Mouse (Mus musculus) intestine, embryonic 16.5 days (tissue): ENCODE data around the gene Cnep1r1. TPM values are rescaled to one million over a fixed set of nuclear protein-coding genes. Genes with fewer than 3 reads are reported as not detected.

ENCODE experiments used
- ATAC-seq: fragments of 200-750 bp; cut with Nextera tagmentation; 2 replicates; pipeline ENCODE4 v1.8.0; 2017; ENCODE audit warnings: moderate TSS enrichment, moderate library complexity
- H3K27ac ChIP-seq: fragments of 300-500 bp; sonication (generic); 2 replicates; pipeline ENCODE4 v1.5.1; 2014; ENCODE audit warnings: mild to moderate bottlenecking, low read length
- H3K27me3 ChIP-seq: fragments of 300-500 bp; sonication (generic); replicated peaks from 2 replicates; pipeline ENCODE4 v1.6.1; 2014; ENCODE audit warnings: low read length, control low read depth, mixed read lengths; ENCODE audit not compliant: control insufficient read depth, insufficient read depth
- H3K36me3 ChIP-seq: fragments of 300-500 bp; sonication (generic); 2 replicates; pipeline ENCODE4 v1.6.1; 2014; ENCODE audit warnings: low read length, control low read depth; ENCODE audit not compliant: control insufficient read depth, insufficient read depth
- H3K4me1 ChIP-seq: fragments of 300-500 bp; sonication (generic); 2 replicates; pipeline ENCODE4 v1.6.1; 2014; ENCODE audit warnings: low read length, control low read depth, mixed read lengths; ENCODE audit not compliant: control insufficient read depth, insufficient read depth
- H3K4me2 ChIP-seq: fragments of 300-500 bp; sonication (generic); 2 replicates; pipeline ENCODE4 v1.6.1; 2014; ENCODE audit warnings: low read depth, low read length, control low read depth
- H3K4me3 ChIP-seq: fragments of 300-500 bp; sonication (generic); 2 replicates; pipeline ENCODE4 v1.5.1; 2014; ENCODE audit warnings: mild to moderate bottlenecking, low read length
- H3K9ac ChIP-seq: fragments of 300-500 bp; sonication (generic); 2 replicates; pipeline ENCODE4 v1.6.1; 2014; ENCODE audit warnings: low read depth, low read length
- H3K9me3 ChIP-seq: fragments of 300-500 bp; sonication (generic); 2 replicates; pipeline ENCODE4 v1.6.1; 2016; ENCODE audit warnings: low read length, control low read depth; ENCODE audit not compliant: control insufficient read depth
- WGBS: fragments of 180-500 bp; shearing (Covaris S2); extraction: QIAGEN DNeasy Blood & Tissue Kit; methylation state at CpG from one replicate; pipeline ENCODE4 v1.1.7; 2014; 5-methylcytosine and 5-hydroxymethylcytosine counted together
- polyA plus RNA-seq: library from polyadenylated mRNA; unstranded; fragments of >200 nt; fragmentation: Nextera tagmentation; extraction: Ambion mirVana; gene quantifications from 2 replicates; pipeline ENCODE4 v1.2.1, GENCODE M21; 2015

The Cnep1r1 gene
- polyA plus RNA-seq = 35.6 and 35.8 TPM in 2 replicates

DNA sequence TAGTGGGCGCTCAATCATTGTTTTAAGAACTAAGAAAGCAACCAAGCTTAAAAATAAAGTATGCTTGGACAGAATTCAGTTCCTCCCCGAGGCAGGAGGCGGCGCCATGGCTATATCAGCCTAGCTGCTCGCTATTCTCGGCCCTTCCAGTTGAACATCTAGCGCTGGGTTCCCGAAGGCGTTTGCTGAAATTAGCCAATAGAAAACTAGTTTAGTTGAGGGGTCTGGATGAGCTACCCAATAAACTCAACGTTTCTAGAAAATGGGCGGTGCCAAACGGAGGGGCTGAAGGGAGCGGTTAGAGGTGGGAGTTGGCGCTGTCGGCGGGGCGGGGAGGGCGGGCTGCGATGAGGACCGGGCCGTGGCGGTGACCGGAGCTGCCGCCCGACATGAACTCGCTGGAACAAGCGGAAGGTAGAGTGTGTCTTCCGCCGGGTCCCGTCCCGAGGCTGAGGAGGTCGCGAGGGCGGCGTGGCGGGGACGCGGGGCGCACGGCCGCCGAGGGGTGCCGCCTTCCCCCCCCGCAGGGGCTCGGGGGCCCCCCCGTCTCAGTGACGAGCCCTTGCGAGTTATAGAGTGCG lies at the start of gene Cnep1r1:
TSS of gene Cnep1r1 (plus strand) at position 314 of the 581 bp plus-strand sequence.
- no peaks in the 10 kb centered on the region for H3K27me3 ChIP-seq
- H3K4me1 ChIP-seq = peaks cover 2% of the 10 kb centered on the region; the same call in 1 of the 2 replicates
- peak within 1 kb of the TSS; percentile 88 for H3K27ac ChIP-seq
- WGBS = under 1% methylated on average over 49 of the region's 49 CpGs
- no peaks in the 10 kb centered on the region for H3K9me3 ChIP-seq
- peak within 1 kb of the TSS; percentile 98 for H3K4me3 ChIP-seq
- H3K36me3 ChIP-seq = peaks cover 8% of the 10 kb centered on the region; the same call in 1 of the 2 replicates
- peak within 1 kb of the TSS; percentile 55 for H3K4me2 ChIP-seq
- ATAC-seq = peak; percentile 97
- peak within 1 kb of the TSS; percentile 92 for H3K9ac ChIP-seq

DNA sequence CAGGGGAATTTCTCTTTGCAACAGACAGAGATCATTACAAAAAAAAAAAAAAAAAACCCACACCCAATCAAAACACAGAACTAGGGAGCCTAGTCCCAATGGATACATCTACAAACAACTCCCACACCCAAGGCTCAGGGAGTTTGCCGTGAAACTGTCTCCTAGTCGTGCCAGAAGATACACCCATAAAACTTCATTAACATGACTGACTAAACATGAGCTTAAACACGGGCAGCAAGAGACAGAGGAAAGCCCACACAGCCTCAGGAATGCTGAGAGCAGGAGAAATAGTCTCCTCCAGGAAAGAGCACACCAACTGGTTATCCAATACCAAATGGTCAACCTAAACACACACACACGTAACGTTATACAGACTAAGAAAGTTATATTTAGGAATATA lies 36.4 kb upstream of the Cnep1r1 start:
- no peaks in the 10 kb centered on the region for H3K9me3 ChIP-seq
- no peaks in the 10 kb centered on the region for H3K36me3 ChIP-seq
- H3K4me2 ChIP-seq = no peak overlapping the region
- no peak overlapping the region for H3K27ac ChIP-seq
- H3K9ac ChIP-seq = no peak overlapping the region
- ATAC-seq = no peak
- H3K27me3 ChIP-seq = no peaks in the 10 kb centered on the region
- no peaks in the 10 kb centered on the region for H3K4me1 ChIP-seq
- 58% methylated on average over 5 of the region's 5 CpGs for WGBS
- H3K4me3 ChIP-seq = no peak overlapping the region

DNA sequence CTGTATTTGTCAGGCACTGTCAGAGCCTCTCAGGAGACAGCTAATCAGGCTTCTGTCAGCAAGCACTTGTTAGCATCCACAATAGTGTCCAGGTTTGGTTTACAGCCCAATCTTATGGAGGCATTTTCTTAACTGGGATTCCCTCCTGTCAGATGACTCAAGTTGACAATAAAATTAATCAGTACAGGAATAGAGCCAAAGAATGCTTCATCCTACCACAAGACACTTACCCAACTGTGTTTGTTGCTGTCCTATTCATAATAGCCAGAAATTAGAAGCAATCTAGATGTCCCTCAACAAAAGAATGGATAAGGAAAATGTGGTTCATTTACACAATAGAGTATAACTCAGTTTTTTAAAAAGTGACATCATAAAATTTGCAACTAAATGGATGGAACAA lies 30.6 kb upstream of the Cnep1r1 start:
- ATAC-seq = no peak
- no peaks in the 10 kb centered on the region for H3K4me1 ChIP-seq
- no peaks in the 10 kb centered on the region for H3K9me3 ChIP-seq
- no peak overlapping the region for H3K4me2 ChIP-seq
- H3K27ac ChIP-seq = no peak overlapping the region
- H3K36me3 ChIP-seq = no peaks in the 10 kb centered on the region
- H3K27me3 ChIP-seq = no peaks in the 10 kb centered on the region
- H3K9ac ChIP-seq = no peak overlapping the region
- H3K4me3 ChIP-seq = no peak overlapping the region

DNA sequence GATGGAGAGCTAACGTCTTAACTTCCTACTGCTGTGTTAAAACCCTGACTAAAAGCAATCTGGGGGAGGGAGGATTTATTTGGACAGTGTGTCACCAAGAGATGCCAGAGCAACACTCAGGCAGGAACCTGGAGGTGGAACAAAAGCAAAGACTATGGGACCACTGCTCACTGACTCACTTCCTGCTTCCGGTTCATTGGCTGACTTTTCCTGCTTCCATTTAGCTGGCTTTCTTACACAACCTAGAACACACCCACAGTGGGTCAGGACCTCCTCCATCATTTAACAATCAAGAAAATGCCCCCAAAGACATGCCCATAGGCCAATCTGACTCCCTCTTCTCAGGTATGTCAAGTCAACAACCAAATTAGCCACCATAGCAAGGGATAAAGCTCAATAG lies 26.9 kb upstream of the Cnep1r1 start:
- H3K27ac ChIP-seq = no peak overlapping the region
- H3K36me3 ChIP-seq = no peaks in the 10 kb centered on the region
- no peak overlapping the region for H3K9ac ChIP-seq
- no peaks in the 10 kb centered on the region for H3K9me3 ChIP-seq
- ATAC-seq = no peak
- no peak overlapping the region for H3K4me3 ChIP-seq
- no peak overlapping the region for H3K4me2 ChIP-seq
- no peaks in the 10 kb centered on the region for H3K27me3 ChIP-seq
- H3K4me1 ChIP-seq = no peaks in the 10 kb centered on the region
- 81% methylated on average over 2 of the region's 2 CpGs for WGBS

DNA sequence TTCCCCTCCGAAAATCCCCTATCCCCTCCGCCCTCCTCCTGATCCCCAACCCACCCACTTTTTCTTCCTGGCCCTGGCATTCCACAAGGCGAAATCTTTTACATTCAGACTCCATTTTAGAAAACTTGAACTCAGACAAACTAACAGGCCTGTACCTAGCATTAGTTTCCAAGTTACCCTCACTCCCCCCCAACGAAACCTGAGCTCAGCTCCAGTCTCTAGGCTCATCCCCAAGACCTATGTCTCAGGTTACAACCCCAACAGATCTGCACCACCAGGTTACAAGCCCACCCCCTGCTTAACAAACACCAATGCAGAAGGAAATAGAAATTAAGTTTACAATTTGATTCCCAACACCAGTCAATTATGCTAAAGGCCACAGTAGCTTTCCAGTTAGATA lies 25.2 kb upstream of the Cnep1r1 start:
- no peaks in the 10 kb centered on the region for H3K4me1 ChIP-seq
- H3K9me3 ChIP-seq = no peaks in the 10 kb centered on the region
- H3K4me3 ChIP-seq = no peak overlapping the region
- no peak overlapping the region for H3K27ac ChIP-seq
- no peak overlapping the region for H3K9ac ChIP-seq
- no peak overlapping the region for H3K4me2 ChIP-seq
- no peak for ATAC-seq
- WGBS = 70% methylated on average over 4 of the region's 4 CpGs
- H3K36me3 ChIP-seq = no peaks in the 10 kb centered on the region
- H3K27me3 ChIP-seq = no peaks in the 10 kb centered on the region

DNA sequence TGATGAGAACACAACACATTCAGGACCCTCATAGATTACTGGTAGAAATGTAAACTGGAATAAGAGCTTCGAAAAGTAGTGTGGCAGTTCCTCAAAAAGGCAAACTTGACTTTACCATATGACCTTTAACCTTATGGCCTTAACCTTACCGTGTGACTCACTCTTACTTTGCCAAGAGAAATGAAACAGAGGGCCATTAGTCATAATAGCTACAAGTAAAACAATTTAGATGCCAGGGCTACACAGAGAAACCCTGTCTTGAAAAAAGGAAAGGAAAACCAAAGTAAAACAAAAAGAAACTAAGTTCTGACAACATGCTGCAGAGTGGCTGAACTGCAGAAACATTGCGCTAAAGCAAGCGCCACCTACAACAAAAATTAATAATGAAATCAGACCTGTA lies 19.7 kb upstream of the Cnep1r1 start:
- Histone ChIP-seq H3K4me3 (no peak overlapping the region), H3K27ac (no peak overlapping the region), H3K36me3 (no peaks in the 10 kb centered on the region), H3K4me1 (no peaks in the 10 kb centered on the region), H3K27me3 (no peaks in the 10 kb centered on the region), H3K9ac (no peak overlapping the region), H3K4me2 (no peak overlapping the region), H3K9me3 (no peaks in the 10 kb centered on the region)
- no peak for ATAC-seq
- 78% methylated on average over 4 of the region's 4 CpGs for WGBS

DNA sequence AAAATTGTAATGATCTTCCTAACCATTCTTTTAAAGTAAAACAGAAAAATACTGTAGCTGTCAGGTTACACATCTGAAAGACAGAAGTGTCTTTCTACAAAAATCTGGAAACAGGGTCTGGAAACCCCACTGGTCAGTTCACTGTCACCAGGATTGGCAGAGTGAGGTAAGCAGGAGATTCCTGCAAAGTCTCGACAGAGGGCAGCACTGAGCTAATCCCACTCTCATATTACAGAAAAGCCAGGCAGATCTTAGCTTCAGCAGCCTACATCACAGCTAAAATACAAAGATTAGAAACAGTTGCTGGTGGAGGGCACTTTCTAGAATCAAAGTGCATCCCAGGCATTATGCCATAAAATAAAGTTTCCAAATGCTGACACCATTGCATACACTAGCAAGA lies 19.0 kb upstream of the Cnep1r1 start:
- Histone ChIP-seq H3K27ac (no peak overlapping the region), H3K9ac (no peak overlapping the region), H3K4me3 (no peak overlapping the region), H3K4me1 (no peaks in the 10 kb centered on the region), H3K27me3 (no peaks in the 10 kb centered on the region), H3K4me2 (no peak overlapping the region), H3K36me3 (no peaks in the 10 kb centered on the region), H3K9me3 (no peaks in the 10 kb centered on the region)
- no peak for ATAC-seq
- WGBS = 0% methylated on average over 1 of the region's 1 CpGs

DNA sequence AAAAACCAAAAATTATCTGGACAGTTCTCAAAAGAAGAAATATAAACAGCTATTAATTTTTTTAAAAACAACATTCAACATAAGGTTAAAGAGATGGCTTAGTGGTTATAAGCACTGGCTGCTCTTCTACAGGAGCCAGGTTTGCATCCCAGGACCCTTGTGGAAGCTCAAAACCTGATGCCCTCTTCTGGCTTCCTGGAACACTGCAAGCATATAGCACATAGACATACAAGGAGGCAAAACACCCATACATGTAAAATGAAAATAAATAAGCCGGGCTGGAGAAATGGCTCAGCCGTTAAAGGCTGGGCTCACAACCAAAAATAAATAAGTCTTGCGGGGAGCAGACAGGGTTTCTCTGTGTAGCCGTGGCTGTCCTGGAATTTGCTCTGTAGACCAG lies 9.3 kb upstream of the Cnep1r1 start:
- Histone ChIP-seq H3K9me3 (no peaks in the 10 kb centered on the region), H3K4me2 (no peak overlapping the region), H3K27me3 (no peaks in the 10 kb centered on the region; the same call in 1 of the 2 replicates), H3K4me3 (no peak overlapping the region), H3K9ac (no peak overlapping the region), H3K27ac (no peak overlapping the region), H3K4me1 (no peaks in the 10 kb centered on the region), H3K36me3 (no peaks in the 10 kb centered on the region)
- no peak for ATAC-seq
- WGBS = 89% methylated on average over 4 of the region's 4 CpGs

DNA sequence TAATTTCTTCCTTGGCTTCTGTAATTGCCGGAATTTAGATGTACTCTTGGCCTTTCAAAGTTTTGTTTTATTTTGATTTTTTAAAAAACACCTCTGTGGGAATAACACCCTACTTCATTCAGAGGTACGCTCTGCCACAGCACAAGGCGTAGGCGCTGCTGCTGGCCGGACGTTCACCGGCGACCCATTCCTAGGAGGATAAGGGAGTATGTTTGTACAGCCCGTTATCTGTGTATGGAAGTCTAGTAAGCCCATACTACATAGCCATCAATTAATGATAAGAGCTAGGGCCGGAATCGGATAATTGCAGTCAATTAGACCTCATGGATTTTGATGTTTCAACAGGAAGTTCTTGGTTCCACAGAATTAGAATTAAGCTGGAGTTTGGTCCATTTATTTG lies 507 bp downstream of the Cnep1r1 start:
- under 1% methylated on average over 11 of the region's 11 CpGs for WGBS
- peak overlapping the region; percentile 55 for H3K4me2 ChIP-seq
- no peaks in the 10 kb centered on the region for H3K27me3 ChIP-seq
- peak; percentile 56 for ATAC-seq
- H3K27ac ChIP-seq = peak overlapping the region; percentile 88
- peak overlapping the region; percentile 98 for H3K4me3 ChIP-seq
- H3K9ac ChIP-seq = peak overlapping the region; percentile 92
- peaks cover 2% of the 10 kb centered on the region; the same call in 1 of the 2 replicates for H3K4me1 ChIP-seq
- no peaks in the 10 kb centered on the region for H3K9me3 ChIP-seq
- peaks cover 8% of the 10 kb centered on the region; the same call in 1 of the 2 replicates for H3K36me3 ChIP-seq

DNA sequence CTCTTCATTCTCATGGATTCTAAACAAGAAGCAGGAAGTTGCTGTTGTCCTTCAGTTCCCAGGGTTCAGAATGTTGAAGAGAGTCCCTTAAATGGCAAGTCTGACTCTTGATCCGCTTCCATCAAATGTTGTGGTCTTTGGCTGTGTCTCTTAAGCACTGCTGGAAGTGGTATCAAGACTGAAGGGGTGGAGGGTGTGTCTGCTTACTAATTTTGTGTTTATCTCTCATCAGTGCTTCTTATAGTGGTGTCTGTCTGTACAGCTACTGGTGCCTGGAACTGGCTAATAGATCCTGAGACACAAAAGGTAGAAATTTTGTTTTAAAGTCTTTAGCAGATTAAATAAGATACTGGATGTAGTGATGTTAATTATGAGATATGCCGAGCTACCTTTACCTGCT lies 6.3 kb downstream of the Cnep1r1 start:
- Histone ChIP-seq H3K9ac (no peak overlapping the region), H3K36me3 (peaks cover 8% of the 10 kb centered on the region; the same call in 1 of the 2 replicates), H3K4me1 (peaks cover 2% of the 10 kb centered on the region; the same call in 1 of the 2 replicates), H3K4me2 (no peak overlapping the region), H3K4me3 (no peak overlapping the region), H3K27ac (no peak overlapping the region), H3K9me3 (no peaks in the 10 kb centered on the region), H3K27me3 (no peaks in the 10 kb centered on the region)
- no peak for ATAC-seq
- WGBS = 93% methylated on average over 2 of the region's 2 CpGs
